Mouse (Mus musculus): ENCODE data around the gene Gna14.

The Gna14 gene

DNA sequence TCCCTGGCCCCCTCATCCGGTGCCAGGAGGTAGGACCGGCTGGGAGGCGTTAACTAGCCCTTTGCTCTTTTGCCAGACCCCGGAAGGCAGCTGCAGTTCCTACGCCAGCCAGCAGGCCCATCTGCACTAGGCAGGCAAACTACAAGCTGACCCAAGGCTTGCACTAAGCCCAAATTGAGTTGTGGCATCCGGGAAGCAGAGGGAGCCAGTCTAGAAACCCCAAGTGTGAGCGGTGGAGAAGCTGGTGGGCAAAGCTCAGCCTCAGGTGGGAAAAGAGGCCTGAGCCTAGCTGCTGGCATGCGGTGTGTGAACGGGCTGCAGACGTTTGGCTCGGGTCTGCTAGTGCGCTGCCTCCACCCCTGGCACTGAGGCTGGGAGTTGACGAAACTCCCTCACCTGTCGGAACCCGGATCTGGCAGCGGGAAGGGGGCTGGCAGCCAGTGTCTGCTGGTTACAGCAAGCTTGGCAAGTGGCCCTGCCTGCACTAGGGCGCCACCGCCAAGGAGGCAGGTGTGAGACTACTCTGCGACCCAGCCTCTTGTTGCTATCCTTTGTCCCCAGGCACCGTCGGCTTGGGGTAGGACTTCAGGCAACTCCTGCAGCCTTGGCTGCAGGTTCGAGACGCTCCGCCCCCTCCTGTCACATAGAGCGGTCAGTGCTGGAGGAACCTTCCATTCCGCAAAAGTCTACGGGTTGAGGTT, at the start of gene Gna14:
Gna14 (plus strand) TSS at position 232 of the 701 bp plus-strand sequence.
- peak; percentile 51 to 52 for DNase-seq (ENCODE audit: low spot score in 2 of 2)

- DNase-seq (ENCODE audit: low spot score in 2 of 2), result no peak
Observed at GRCm38 (mm10) chr19:16386514-16386913, 49.0 kb upstream of the Gna14 start.

- DNase-seq (ENCODE audit: low spot score in 2 of 2), result no peak
Observed at GRCm38 (mm10) chr19:16390192-16390795, 45.3 kb upstream of the Gna14 start.

GRCm38 (mm10) chr19:16394381-16394780, 41.2 kb upstream of the Gna14 start:
- no peak for DNase-seq (ENCODE audit: low spot score in 2 of 2)

DNA sequence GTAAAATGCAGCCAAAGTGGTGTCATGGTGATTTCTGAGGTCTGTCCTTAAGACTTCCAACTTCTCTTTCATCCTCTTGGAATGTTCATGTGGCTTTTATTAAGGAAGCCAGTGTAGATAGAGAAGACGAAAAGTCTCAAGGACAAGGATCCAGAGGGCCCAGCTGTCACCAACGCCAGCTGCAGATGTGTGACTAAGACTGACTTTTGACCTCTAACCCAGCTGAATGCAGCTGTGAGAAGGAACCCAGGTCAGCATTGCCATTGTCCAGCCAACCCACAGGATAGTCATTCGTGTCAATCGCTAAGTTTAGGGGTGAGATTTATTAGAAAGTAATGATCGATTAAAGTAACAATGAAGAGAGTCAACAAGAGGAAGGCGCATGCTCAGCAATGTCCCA, 32.5 kb upstream of the Gna14 start:
- DNase-seq (ENCODE audit: low spot score in 2 of 2), result no peak

DNA sequence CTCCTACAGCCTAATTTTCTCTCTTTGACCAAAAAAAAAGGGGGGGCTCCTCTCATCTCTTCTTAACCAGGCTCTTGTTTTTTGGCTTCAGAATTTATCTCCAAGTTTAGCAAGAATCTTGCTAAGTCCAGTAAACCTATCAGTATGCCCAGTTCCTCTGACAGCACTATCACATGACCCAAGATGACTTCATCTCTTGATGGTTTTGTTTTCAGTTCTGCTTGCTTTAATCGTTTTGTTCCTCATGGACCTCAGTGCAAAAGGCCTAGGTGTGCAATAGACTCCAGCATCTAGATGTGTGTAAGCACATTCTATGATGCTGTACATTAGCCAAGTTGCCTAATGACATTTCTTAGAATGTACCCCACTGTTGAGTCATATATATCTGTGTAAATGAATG, 27.8 kb upstream of the Gna14 start:
- DNase-seq (ENCODE audit: low spot score in 2 of 2), result no peak

DNA sequence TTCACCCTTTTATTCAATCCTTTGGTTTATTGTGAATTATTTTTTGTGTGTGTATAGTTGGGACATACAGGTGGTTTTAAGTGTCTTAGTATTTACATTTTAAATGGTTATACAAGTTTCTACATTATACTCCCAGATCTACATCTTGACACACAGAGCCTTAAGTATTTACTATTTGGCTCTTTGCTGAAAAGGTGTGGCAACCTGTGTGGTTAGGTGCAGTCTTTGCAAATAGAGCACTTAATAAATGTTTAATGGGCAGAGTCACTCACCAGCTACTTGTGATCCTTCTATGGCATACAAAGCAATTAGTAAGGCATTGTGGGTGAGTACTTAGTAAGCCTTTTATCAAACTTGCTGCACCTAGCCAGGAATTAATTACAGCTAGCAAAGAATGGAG, 24.3 kb upstream of the Gna14 start:
- no peak for DNase-seq (ENCODE audit: low spot score in 2 of 2)

DNA sequence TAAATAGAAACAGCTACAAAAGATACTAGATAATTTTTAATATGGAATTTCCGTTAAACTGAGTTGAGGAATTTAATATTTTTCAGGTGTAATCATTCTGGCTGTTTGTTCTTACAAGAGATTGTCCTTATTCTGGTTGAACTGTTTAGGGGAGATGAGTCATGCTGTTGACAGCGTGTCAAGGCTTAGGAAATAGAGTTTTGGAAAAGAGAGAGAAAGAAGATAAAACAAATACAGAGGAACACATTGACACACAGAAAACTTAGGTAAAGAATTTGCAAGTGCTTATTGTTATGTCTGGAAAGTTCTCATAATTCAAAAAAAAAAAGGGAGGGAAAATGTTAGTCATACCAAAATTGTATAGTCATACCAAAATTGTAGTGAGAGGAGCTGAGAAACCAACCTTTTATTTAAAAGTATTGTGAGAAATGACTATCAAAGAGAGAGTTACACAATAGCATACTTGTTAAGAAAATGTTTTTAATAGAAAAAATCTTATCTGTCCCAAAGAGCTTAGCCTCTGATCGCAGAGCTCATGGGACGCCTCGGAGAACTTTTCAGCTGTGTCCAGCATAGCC, 17.4 kb upstream of the Gna14 start:
- no peak for DNase-seq (ENCODE audit: low spot score in 2 of 2)

DNA sequence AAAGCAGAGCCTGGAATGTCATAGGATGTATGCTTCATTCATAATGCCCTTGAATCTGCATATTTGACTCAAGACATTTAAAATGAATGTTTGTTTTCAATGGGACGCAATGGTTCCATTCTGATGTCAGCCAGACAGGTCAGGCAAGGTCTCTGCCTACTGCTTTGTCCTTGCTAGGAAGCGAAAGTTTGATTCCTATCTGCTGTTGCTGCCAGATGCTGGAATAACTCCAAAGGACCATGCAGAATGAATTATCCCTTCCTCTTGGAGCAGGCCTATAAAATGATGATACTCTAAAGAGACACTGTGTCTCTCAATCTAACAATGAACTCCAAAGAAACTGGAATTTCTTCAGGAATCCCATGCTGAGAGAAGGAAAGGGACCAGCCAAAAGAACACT, 10.0 kb upstream of the Gna14 start:
- no peak for DNase-seq (ENCODE audit: low spot score in 2 of 2)

- no peak for DNase-seq (ENCODE audit: low spot score in 2 of 2)
Observed at GRCm38 (mm10) chr19:16431368-16431767, 4.2 kb upstream of the Gna14 start.

GRCm38 (mm10) chr19:16434879-16435278, 683 bp upstream of the Gna14 start:
- DNase-seq (ENCODE audit: low spot score in 2 of 2), result no peak

- DNase-seq (ENCODE audit: low spot score in 2 of 2), result no peak
Observed at GRCm38 (mm10) chr19:16436335-16437169, 990 bp downstream of the Gna14 start.

GRCm38 (mm10) chr19:16437170-16437483, 1.6 kb downstream of the Gna14 start:
- DNase-seq (ENCODE audit: low spot score in 2 of 2), result no peak

GRCm38 (mm10) chr19:16437906-16438305, 2.3 kb downstream of the Gna14 start:
- DNase-seq (ENCODE audit: low spot score in 2 of 2), result no peak

DNA sequence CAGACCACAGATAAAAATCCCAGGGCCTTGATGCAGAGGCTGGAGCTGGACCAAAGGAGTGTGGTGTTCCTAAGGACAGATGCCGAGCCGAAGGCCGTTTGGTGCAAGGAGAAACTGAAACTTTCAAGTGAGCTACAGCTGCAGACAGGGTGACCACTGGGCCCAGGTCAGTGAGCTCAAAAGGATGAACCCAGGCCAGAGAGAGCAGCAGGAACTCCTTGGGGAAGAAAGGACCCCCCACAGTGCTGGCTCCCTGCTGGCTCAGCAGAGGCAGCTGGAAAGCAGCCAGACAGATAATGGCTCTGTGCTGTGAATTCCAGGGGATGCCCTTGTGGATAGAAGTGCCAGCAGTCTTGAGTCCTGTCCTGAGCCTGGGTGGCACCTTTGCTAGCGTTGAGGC, 3.7 kb downstream of the Gna14 start:
- no peak for DNase-seq (ENCODE audit: low spot score in 2 of 2)

- DNase-seq (ENCODE audit: low spot score in 2 of 2), result no peak
Observed at GRCm38 (mm10) chr19:16439834-16440233, 4.3 kb downstream of the Gna14 start.

- DNase-seq (ENCODE audit: low spot score in 2 of 2), result no peak
Observed at GRCm38 (mm10) chr19:16441329-16441728, 5.8 kb downstream of the Gna14 start.

GRCm38 (mm10) chr19:16443335-16443734, 7.8 kb downstream of the Gna14 start:
- no peak for DNase-seq (ENCODE audit: low spot score in 2 of 2)

DNA sequence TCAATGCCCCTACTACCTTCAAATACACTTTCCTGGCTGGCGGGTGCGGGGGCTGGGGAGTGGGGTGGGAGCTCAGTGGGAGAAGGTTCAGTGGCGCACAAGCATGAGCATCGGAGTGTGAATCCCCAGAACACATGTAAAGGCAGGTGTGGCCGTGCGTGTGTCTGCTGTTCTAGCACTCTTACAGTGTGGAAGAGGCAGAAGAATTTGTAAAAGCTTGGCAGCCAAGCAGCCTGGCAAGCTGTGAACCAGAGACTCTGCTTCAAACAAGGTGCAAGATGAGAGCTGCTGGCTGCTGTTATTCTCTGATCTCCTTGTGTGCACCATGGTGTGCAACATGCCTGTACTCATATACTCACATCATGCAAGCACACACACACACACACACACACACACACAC, 11.1 kb downstream of the Gna14 start:
- DNase-seq (ENCODE audit: low spot score in 2 of 2), result no peak

GRCm38 (mm10) chr19:16447832-16448621, 12.5 kb downstream of the Gna14 start:
- no peak for DNase-seq (ENCODE audit: low spot score in 2 of 2)

DNA sequence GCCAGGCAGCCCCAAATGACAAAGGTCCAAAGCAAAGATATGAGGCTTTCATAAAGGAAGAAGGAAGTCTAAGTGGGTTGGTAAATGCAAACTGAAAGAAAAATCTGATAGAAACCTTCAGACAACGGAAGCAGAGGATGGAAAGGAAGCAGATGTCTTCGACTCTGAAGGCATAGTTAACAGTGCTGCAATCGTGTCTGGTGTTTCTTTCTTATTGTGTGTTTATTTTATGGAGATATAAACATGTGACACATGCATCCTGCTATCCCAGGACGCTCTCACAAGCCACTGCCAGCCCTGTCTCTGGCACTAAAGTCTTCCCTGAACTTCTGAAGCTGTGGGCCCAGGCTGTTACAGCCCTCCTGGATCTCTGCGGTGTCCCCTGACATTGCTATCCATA, 13.2 kb downstream of the Gna14 start:
- DNase-seq (ENCODE audit: low spot score in 2 of 2), result no peak

DNA sequence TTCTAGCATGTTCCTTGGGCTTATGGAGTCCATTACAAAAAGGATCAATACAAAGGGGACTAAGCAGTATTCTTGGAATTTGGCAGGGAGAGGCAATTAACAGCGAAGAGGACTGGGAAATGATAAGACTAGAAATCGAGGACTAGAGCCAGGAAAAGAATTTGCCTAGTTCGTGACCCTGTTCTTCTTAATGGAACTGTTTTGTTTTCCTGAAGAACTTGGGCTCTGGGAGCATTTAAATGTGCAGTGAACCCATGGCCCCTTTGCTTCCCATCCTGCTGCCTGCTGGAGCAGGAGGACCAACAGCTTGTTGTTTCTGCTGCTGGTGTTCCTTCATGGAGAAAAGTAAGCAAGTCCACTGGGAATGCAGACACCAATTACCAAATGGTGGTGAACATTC, 15.3 kb downstream of the Gna14 start:
- DNase-seq (ENCODE audit: low spot score in 2 of 2), result no peak
